Mouse (Mus musculus): ENCODE data around the gene Snrpe.

DNA sequence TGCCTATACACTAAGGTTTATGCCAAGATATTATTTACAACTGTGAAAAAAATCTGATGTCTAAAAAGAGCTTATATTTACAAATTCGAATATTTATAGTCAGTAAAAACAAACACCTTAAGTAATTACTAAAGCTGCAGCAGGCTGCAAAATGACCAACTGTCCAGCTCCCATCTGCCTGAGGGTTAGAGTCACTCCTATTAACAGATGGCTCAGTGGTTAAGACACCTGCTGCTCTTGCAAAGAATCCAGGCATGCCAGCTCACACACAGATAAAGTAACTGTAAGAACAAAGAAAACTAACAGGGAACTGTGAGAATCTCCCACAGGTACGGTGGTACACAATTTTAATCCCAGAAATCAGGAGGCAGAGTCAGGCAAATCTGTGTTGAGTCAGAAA is 15.0 kb upstream of the Snrpe start:
- no peak for TF ChIP-seq ETS1 (IDR thresholded peaks at IDR 0.05; ENCODE audit: low read depth, low read length)
- TF ChIP-seq E2F4 (IDR thresholded peaks at IDR 0.05; ENCODE audit: borderline replicate concordance, low read depth, low read length), result no peak
- TF ChIP-seq CTCF (IDR thresholded peaks at IDR 0.05 in 2 of 3, conservative IDR thresholded peaks at IDR 0.05 in 1 of 3; ENCODE audit: control insufficient read depth in 1 of 3, insufficient read depth in 1 of 3, low read depth in 2 of 3, low read length in 3 of 3, poor library complexity in 1 of 3, severe bottlenecking in 1 of 3), result no peak
- no peak for TF ChIP-seq MXI1 (IDR thresholded peaks at IDR 0.05; ENCODE audit: low read depth, low read length)
- TF ChIP-seq EP300 (IDR thresholded peaks at IDR 0.05; ENCODE audit: low read depth in 1 of 2, low read length in 2 of 2), result no peak
- TF ChIP-seq POLR2A (IDR thresholded peaks at IDR 0.05; ENCODE audit: control insufficient read depth in 1 of 2, insufficient read depth in 1 of 2, low read depth in 1 of 2, low read length in 2 of 2, poor library complexity in 1 of 2), result no peak
- TF ChIP-seq USF2 (IDR thresholded peaks at IDR 0.05; ENCODE audit: borderline replicate concordance in 1 of 2, insufficient read depth in 1 of 2, low read depth in 1 of 2, low read length in 2 of 2), result no peak
- TF ChIP-seq GATA1 (IDR thresholded peaks at IDR 0.05; ENCODE audit: low read depth, low read length), result no peak
- TF ChIP-seq MAX (IDR thresholded peaks at IDR 0.05; ENCODE audit: low read length), result no peak
